Mouse (Mus musculus): ENCODE measurements around the gene Slc17a9. TPM values are rescaled to one million over a fixed set of nuclear protein-coding genes. Genes with fewer than 3 reads are reported as not detected.

Slc17a9 gene
- polyA plus RNA-seq, 1 experiment = 24.9 TPM

DNA sequence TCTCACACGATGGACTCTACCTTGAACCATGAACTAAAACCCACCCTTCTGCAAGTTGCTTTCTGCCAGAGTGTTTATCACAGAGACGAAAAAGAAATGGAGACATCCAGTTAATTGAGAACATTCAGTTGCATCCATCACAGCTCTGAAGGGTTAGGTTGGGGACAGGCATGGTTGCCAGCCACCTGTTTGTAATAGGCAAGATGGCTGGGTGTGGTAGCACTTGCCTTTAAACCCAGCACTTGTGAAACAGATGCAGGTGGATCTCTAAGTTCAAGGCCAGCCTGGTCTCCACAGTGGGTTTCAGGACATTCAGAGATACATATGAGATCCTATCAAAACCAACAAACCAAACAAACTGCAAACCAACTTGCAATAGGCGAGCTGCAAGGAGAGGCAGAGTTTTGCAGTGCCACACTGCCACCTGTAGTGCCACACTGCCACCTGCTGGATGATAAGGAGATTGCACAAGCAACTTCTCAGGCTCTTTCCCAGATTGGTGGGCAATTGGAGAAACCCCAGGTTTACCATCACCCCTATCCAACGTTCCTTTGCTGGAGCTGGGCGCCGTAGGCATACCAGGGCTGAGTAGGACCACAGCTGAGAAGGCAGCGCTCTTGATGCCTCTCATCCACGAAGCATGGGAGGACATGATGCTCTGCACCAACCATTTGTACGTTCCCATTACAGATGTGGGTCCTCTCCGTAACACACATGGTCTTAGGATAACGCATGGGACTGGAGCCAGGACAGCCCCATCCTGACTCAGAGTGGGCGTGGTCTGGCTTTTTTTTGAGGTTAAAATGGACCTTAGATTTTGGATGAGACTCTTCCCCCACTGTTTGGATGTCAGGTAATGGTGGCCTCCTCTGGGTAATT is 54.4 kb downstream of the Slc17a9 start:
- TF ChIP-seq POLR2A (IDR thresholded peaks at IDR 0.05; ENCODE audit: control insufficient read depth, extremely low read depth, insufficient read depth, low read length, poor library complexity) = no peak
- TF ChIP-seq CTCF (IDR thresholded peaks at IDR 0.05; ENCODE audit: borderline replicate concordance, control insufficient read depth, extremely low read depth, insufficient read depth, low read length, poor library complexity) = peak; percentile 75; the same call in 1 of the 2 replicates

DNA sequence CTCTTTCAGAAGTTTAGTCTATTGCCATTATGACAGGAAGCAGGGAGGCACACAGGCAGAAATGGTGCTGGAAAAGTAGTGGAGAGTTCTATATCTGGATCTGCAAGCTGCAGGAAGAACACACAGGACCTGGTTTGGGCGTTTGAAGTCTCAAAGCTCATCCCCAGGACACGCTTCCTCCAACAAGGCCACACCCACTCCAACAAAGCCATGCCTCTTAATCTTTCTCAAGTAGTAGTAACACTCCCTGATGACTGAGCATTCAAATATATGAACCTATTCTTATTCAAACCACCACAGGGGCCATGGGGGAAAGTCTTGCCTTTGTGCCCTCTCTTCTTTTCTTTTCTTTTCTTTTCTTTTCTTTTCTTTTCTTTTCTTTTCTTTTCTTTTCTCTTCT is 55.2 kb downstream of the Slc17a9 start:
- 12% methylated on average over 2 of the region's 2 CpGs for WGBS
- Histone ChIP-seq H3K36me3 (ENCODE audit: control insufficient read depth, insufficient read depth, low read length) (no peaks in the 10 kb centered on the region), H3K4me1 (replicated peaks; ENCODE audit: control insufficient read depth, insufficient read depth, low read length) (no peaks in the 10 kb centered on the region), H3K4me3 (ENCODE audit: control insufficient read depth, insufficient read depth, low read length) (no peak overlapping the region), H3K27me3 (ENCODE audit: control insufficient read depth, insufficient read depth, low read length) (peaks cover 10% of the 10 kb centered on the region), H3K27ac (ENCODE audit: control insufficient read depth, insufficient read depth, low read length) (no peak overlapping the region)
- TF ChIP-seq POLR2A (IDR thresholded peaks at IDR 0.05; ENCODE audit: control insufficient read depth, extremely low read depth, insufficient read depth, low read length, poor library complexity) (no peak), CTCF (IDR thresholded peaks at IDR 0.05; ENCODE audit: borderline replicate concordance, control insufficient read depth, extremely low read depth, insufficient read depth, low read length, poor library complexity) (no peak)
- no peak for DNase-seq

More for the DNA sequence above, 54.4 kb downstream of the Slc17a9 start:
- peak; percentile 66 for DNase-seq
- Histone ChIP-seq H3K36me3 (ENCODE audit: control insufficient read depth, insufficient read depth, low read length) (no peaks in the 10 kb centered on the region), H3K27me3 (ENCODE audit: control insufficient read depth, insufficient read depth, low read length) (peaks cover 10% of the 10 kb centered on the region), H3K27ac (ENCODE audit: control insufficient read depth, insufficient read depth, low read length) (no peak overlapping the region), H3K4me3 (ENCODE audit: control insufficient read depth, insufficient read depth, low read length) (no peak overlapping the region), H3K4me1 (replicated peaks; ENCODE audit: control insufficient read depth, insufficient read depth, low read length) (no peaks in the 10 kb centered on the region)
- WGBS = 27% methylated on average over 12 of the region's 12 CpGs

DNA sequence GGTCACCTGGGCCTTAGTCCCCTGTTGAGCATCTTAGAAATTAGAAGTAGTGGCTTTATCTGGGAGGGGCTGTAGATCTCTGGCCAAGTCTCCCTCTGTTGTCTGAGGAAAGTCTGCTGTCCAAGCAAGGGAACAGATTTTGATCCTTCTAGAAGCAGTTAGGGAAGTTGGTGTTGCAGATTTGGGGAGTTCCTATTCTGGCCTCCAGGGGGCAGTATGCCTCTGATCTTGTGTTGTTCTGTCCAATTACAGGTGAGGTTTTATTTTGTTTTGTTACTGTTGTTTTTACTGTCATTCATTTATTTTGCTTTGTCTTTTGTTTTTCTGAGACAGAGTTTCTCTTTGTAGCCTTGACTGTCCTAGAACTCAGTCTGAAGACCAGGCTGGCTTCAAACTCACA is 61.7 kb downstream of the Slc17a9 start:
- Histone ChIP-seq H3K27ac (ENCODE audit: control insufficient read depth, insufficient read depth, low read length) (no peak overlapping the region), H3K4me1 (replicated peaks; ENCODE audit: control insufficient read depth, insufficient read depth, low read length) (no peaks in the 10 kb centered on the region), H3K4me3 (ENCODE audit: control insufficient read depth, insufficient read depth, low read length) (no peak overlapping the region), H3K27me3 (ENCODE audit: control insufficient read depth, insufficient read depth, low read length) (no peaks in the 10 kb centered on the region), H3K36me3 (ENCODE audit: control insufficient read depth, insufficient read depth, low read length) (no peaks in the 10 kb centered on the region)
- TF ChIP-seq POLR2A (IDR thresholded peaks at IDR 0.05; ENCODE audit: control insufficient read depth, extremely low read depth, insufficient read depth, low read length, poor library complexity) (no peak), CTCF (IDR thresholded peaks at IDR 0.05; ENCODE audit: borderline replicate concordance, control insufficient read depth, extremely low read depth, insufficient read depth, low read length, poor library complexity) (no peak)
- peak; percentile 30 for DNase-seq

DNA sequence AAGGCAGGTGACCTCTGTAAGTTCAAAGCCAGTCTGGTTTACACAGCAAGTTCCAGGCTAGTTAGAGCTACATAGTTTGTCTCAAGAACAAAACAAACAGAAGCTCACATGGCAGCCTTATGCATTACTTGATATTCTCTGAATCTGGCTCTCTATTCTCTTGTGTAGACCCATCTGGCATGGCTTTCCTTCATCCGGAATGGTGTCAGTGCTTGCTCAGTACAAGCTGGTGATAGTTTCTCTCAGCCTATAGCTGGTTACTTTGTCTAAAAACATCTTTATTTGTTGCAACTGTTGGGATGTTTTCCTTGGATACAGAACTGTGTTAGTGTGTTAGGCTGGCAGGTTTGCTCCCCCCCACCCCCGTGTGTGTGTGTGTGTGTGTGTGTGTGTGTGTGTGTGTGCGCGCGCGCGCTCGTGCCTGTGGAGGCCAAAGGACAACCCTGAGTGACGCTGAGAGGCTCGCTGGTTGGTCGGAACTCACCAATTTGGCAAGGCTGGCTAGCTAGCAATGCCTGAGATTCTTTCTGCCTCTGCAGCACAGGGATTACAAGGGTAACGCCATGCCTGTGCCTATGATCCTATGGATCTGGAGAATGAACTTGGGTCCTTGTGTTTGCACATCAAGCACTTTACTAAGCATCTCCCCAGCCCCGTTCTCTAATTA is 62.6 kb downstream of the Slc17a9 start:
- WGBS = 83% methylated on average over 13 of the region's 13 CpGs
- TF ChIP-seq CTCF (IDR thresholded peaks at IDR 0.05; ENCODE audit: borderline replicate concordance, control insufficient read depth, extremely low read depth, insufficient read depth, low read length, poor library complexity) (no peak), POLR2A (IDR thresholded peaks at IDR 0.05; ENCODE audit: control insufficient read depth, extremely low read depth, insufficient read depth, low read length, poor library complexity) (no peak)
- Histone ChIP-seq H3K4me1 (replicated peaks; ENCODE audit: control insufficient read depth, insufficient read depth, low read length) (no peaks in the 10 kb centered on the region), H3K36me3 (ENCODE audit: control insufficient read depth, insufficient read depth, low read length) (no peaks in the 10 kb centered on the region), H3K27me3 (ENCODE audit: control insufficient read depth, insufficient read depth, low read length) (no peaks in the 10 kb centered on the region), H3K27ac (ENCODE audit: control insufficient read depth, insufficient read depth, low read length) (no peak overlapping the region), H3K4me3 (ENCODE audit: control insufficient read depth, insufficient read depth, low read length) (no peak overlapping the region)
- DNase-seq = no peak

- no peaks in the 10 kb centered on the region for H3K27me3 ChIP-seq (ENCODE audit: control insufficient read depth, insufficient read depth, low read length)
- H3K4me1 ChIP-seq (replicated peaks; ENCODE audit: control insufficient read depth, insufficient read depth, low read length) = no peaks in the 10 kb centered on the region
- TF ChIP-seq CTCF (IDR thresholded peaks at IDR 0.05; ENCODE audit: borderline replicate concordance, control insufficient read depth, extremely low read depth, insufficient read depth, low read length, poor library complexity) (no peak), POLR2A (IDR thresholded peaks at IDR 0.05; ENCODE audit: control insufficient read depth, extremely low read depth, insufficient read depth, low read length, poor library complexity) (no peak)
- 26% methylated on average over 2 of the region's 2 CpGs for WGBS
- no peak overlapping the region for H3K27ac ChIP-seq (ENCODE audit: control insufficient read depth, insufficient read depth, low read length)
- H3K36me3 ChIP-seq (ENCODE audit: control insufficient read depth, insufficient read depth, low read length) = no peaks in the 10 kb centered on the region
- DNase-seq = no peak
- H3K4me3 ChIP-seq (ENCODE audit: control insufficient read depth, insufficient read depth, low read length) = no peak overlapping the region
Measured at GRCm38 (mm10) chr2:180788386-180788785, 63.3 kb downstream of the Slc17a9 start.

DNA sequence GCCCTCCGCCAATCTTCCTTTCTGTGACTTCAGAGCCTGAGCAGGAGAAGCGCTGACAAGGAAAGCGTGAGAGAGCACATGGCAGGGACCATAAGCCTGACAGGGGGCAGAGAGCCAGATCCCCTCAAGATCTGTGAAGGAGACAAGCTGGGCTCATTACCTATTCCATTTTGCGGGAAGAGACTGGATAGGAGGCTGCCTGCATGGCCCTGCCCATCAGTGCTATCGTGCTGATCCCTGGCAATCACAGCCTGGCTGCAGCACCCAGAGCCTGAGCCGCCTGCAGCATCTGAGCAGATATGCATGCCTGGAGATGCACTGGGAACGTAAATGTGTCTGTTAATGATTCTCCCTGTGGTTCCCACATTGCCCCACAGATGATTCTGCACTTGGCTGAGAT is 63.8 kb downstream of the Slc17a9 start:
- Histone ChIP-seq H3K4me1 (replicated peaks; ENCODE audit: control insufficient read depth, insufficient read depth, low read length) (no peaks in the 10 kb centered on the region), H3K27me3 (ENCODE audit: control insufficient read depth, insufficient read depth, low read length) (no peaks in the 10 kb centered on the region), H3K4me3 (ENCODE audit: control insufficient read depth, insufficient read depth, low read length) (no peak overlapping the region), H3K27ac (ENCODE audit: control insufficient read depth, insufficient read depth, low read length) (no peak overlapping the region), H3K36me3 (ENCODE audit: control insufficient read depth, insufficient read depth, low read length) (no peaks in the 10 kb centered on the region)
- DNase-seq = no peak
- WGBS = 17% methylated on average over 7 of the region's 7 CpGs
- TF ChIP-seq POLR2A (IDR thresholded peaks at IDR 0.05; ENCODE audit: control insufficient read depth, extremely low read depth, insufficient read depth, low read length, poor library complexity) (no peak), CTCF (IDR thresholded peaks at IDR 0.05; ENCODE audit: borderline replicate concordance, control insufficient read depth, extremely low read depth, insufficient read depth, low read length, poor library complexity) (no peak)

Measured in thymus, adult 2 months (tissue).